Mouse (Mus musculus): Measurements from ENCODE around the gene Mmp17. TPM values are rescaled to one million over a fixed set of nuclear protein-coding genes. Genes with fewer than 3 reads are reported as not detected.
A peak's percentile ranks its signal among the peaks of the same experiment; 100 is the strongest.

Gene Mmp17
- polyA plus RNA-seq, 1 experiment from 2014 or later = 2.0 TPM

- H3K9me3 ChIP-seq = no peaks in the 10 kb centered on the region
- H3K4me1 ChIP-seq = no peaks in the 10 kb centered on the region
- H3K4me2 ChIP-seq = no peak overlapping the region
- 79% methylated on average over 11 of the region's 11 CpGs for WGBS
- no peak overlapping the region for H3K4me3 ChIP-seq
- H3K9ac ChIP-seq = no peak overlapping the region
- no peak overlapping the region for H3K27ac ChIP-seq
- no peak for ATAC-seq (ENCODE audit: borderline replicate concordance, extremely low read depth, low FRiP score, low TSS enrichment)
- no peaks in the 10 kb centered on the region for H3K27me3 ChIP-seq
- H3K36me3 ChIP-seq = peaks cover 91% of the 10 kb centered on the region
Observed at GRCm38 (mm10) chr5:129559283-129559682, 24.7 kb upstream of the Mmp17 start.

- Histone ChIP-seq H3K4me3 (no peak overlapping the region), H3K4me2 (no peak overlapping the region), H3K36me3 (peaks cover 88% of the 10 kb centered on the region), H3K27ac (no peak overlapping the region), H3K9me3 (no peaks in the 10 kb centered on the region), H3K9ac (no peak overlapping the region), H3K4me1 (no peaks in the 10 kb centered on the region), H3K27me3 (no peaks in the 10 kb centered on the region)
- no peak for ATAC-seq (ENCODE audit: borderline replicate concordance, extremely low read depth, low FRiP score, low TSS enrichment)
- 93% methylated on average over 8 of the region's 8 CpGs for WGBS
Observed at GRCm38 (mm10) chr5:129562342-129562741, 21.6 kb upstream of the Mmp17 start.

- ATAC-seq (ENCODE audit: borderline replicate concordance, extremely low read depth, low FRiP score, low TSS enrichment) = no peak
- WGBS = 89% methylated on average over 4 of the region's 4 CpGs
- no peak overlapping the region for H3K4me2 ChIP-seq
- H3K27me3 ChIP-seq = no peaks in the 10 kb centered on the region
- no peak overlapping the region for H3K4me3 ChIP-seq
- peaks cover 80% of the 10 kb centered on the region for H3K36me3 ChIP-seq
- no peak overlapping the region for H3K27ac ChIP-seq
- H3K9ac ChIP-seq = no peak overlapping the region
- no peaks in the 10 kb centered on the region for H3K4me1 ChIP-seq
- no peaks in the 10 kb centered on the region for H3K9me3 ChIP-seq
Observed at GRCm38 (mm10) chr5:129568596-129568995, 15.4 kb upstream of the Mmp17 start.

GRCm38 (mm10) chr5:129578201-129578600 is 5.8 kb upstream of the Mmp17 start:
- no peaks in the 10 kb centered on the region for H3K36me3 ChIP-seq
- no peak overlapping the region for H3K4me2 ChIP-seq
- H3K9ac ChIP-seq = no peak overlapping the region
- no peak overlapping the region for H3K4me3 ChIP-seq
- ATAC-seq (ENCODE audit: borderline replicate concordance, extremely low read depth, low FRiP score, low TSS enrichment) = no peak
- no peaks in the 10 kb centered on the region; the same call in 1 of the 2 replicates for H3K4me1 ChIP-seq
- WGBS = 32% methylated on average over 12 of the region's 12 CpGs
- peaks cover 32% of the 10 kb centered on the region for H3K27me3 ChIP-seq
- no peak overlapping the region for H3K27ac ChIP-seq
- H3K9me3 ChIP-seq = no peaks in the 10 kb centered on the region

- no peak for ATAC-seq (ENCODE audit: borderline replicate concordance, extremely low read depth, low FRiP score, low TSS enrichment)
- Histone ChIP-seq H3K4me1 (peaks cover 12% of the 10 kb centered on the region), H3K27ac (no peak overlapping the region), H3K9ac (no peak overlapping the region), H3K27me3 (peaks cover 40% of the 10 kb centered on the region), H3K9me3 (no peaks in the 10 kb centered on the region), H3K4me2 (no peak overlapping the region), H3K4me3 (no peak overlapping the region), H3K36me3 (no peaks in the 10 kb centered on the region)
- WGBS = 11% methylated on average over 6 of the region's 6 CpGs
Observed at GRCm38 (mm10) chr5:129580046-129580445, 3.9 kb upstream of the Mmp17 start.

- ATAC-seq (ENCODE audit: borderline replicate concordance, extremely low read depth, low FRiP score, low TSS enrichment) = no peak
- H3K4me3 ChIP-seq = no peak overlapping the region
- no peak overlapping the region for H3K9ac ChIP-seq
- no peak overlapping the region for H3K27ac ChIP-seq
- peaks cover 17% of the 10 kb centered on the region for H3K4me1 ChIP-seq
- H3K27me3 ChIP-seq = peaks cover 45% of the 10 kb centered on the region
- H3K4me2 ChIP-seq = no peak overlapping the region
- no peaks in the 10 kb centered on the region for H3K9me3 ChIP-seq
- no peaks in the 10 kb centered on the region for H3K36me3 ChIP-seq
- WGBS = 51% methylated on average over 9 of the region's 9 CpGs
Observed at GRCm38 (mm10) chr5:129580572-129580971, 3.4 kb upstream of the Mmp17 start.

- Histone ChIP-seq H3K27me3 (peaks cover 50% of the 10 kb centered on the region), H3K4me2 (no peak overlapping the region), H3K27ac (no peak overlapping the region), H3K4me3 (no peak overlapping the region), H3K36me3 (no peaks in the 10 kb centered on the region), H3K4me1 (peaks cover 22% of the 10 kb centered on the region), H3K9me3 (no peaks in the 10 kb centered on the region), H3K9ac (no peak overlapping the region)
- ATAC-seq (ENCODE audit: borderline replicate concordance, extremely low read depth, low FRiP score, low TSS enrichment) = no peak
- 60% methylated on average over 7 of the region's 7 CpGs for WGBS
Observed at GRCm38 (mm10) chr5:129581015-129581414, 3.0 kb upstream of the Mmp17 start.

- Histone ChIP-seq H3K27me3 (peaks cover 69% of the 10 kb centered on the region), H3K4me1 (peaks cover 26% of the 10 kb centered on the region), H3K9ac (peak overlapping the region; percentile 58), H3K36me3 (no peaks in the 10 kb centered on the region), H3K27ac (no peak overlapping the region), H3K9me3 (no peaks in the 10 kb centered on the region), H3K4me3 (peak overlapping the region; percentile 62), H3K4me2 (peak overlapping the region; percentile 99)
- under 1% methylated on average over 12 of the region's 12 CpGs for WGBS
- peak; percentile 4; the same call in 1 of the 2 replicates for ATAC-seq (ENCODE audit: borderline replicate concordance, extremely low read depth, low FRiP score, low TSS enrichment)
Observed at GRCm38 (mm10) chr5:129583331-129583730, 638 bp upstream of the Mmp17 start.

GRCm38 (mm10) chr5:129584583-129585541 is 893 bp downstream of the Mmp17 start:
- H3K4me3 ChIP-seq = peak overlapping the region; percentile 62
- H3K27me3 ChIP-seq = peaks cover 76% of the 10 kb centered on the region
- H3K36me3 ChIP-seq = no peaks in the 10 kb centered on the region
- H3K4me1 ChIP-seq = peaks cover 26% of the 10 kb centered on the region
- no peaks in the 10 kb centered on the region for H3K9me3 ChIP-seq
- H3K27ac ChIP-seq = no peak overlapping the region
- peak overlapping the region; percentile 47 for H3K9ac ChIP-seq
- peak; percentile 15; the same call in 1 of the 2 replicates for ATAC-seq (ENCODE audit: borderline replicate concordance, extremely low read depth, low FRiP score, low TSS enrichment)
- WGBS = under 1% methylated on average over 76 of the region's 76 CpGs
- peak overlapping the region; percentile 99 for H3K4me2 ChIP-seq

- Histone ChIP-seq H3K9me3 (no peaks in the 10 kb centered on the region), H3K27ac (no peak overlapping the region), H3K27me3 (peaks cover 64% of the 10 kb centered on the region), H3K4me3 (peak overlapping the region; percentile 62), H3K4me2 (peak overlapping the region; percentile 99), H3K36me3 (no peaks in the 10 kb centered on the region), H3K4me1 (peaks cover 26% of the 10 kb centered on the region), H3K9ac (0 out of 2 replicates have a peak overlapping the region, but pooled peaks have one; percentile 19)
- ATAC-seq (ENCODE audit: borderline replicate concordance, extremely low read depth, low FRiP score, low TSS enrichment) = peak; percentile 36; the same call in 1 of the 2 replicates
- WGBS = 0% methylated on average over 17 of the region's 17 CpGs
Observed at GRCm38 (mm10) chr5:129586016-129586415, 2.0 kb downstream of the Mmp17 start.

GRCm38 (mm10) chr5:129586471-129586870 is 2.5 kb downstream of the Mmp17 start:
- H3K27ac ChIP-seq = no peak overlapping the region
- H3K4me2 ChIP-seq = peak overlapping the region; percentile 99
- 42% methylated on average over 13 of the region's 13 CpGs for WGBS
- H3K4me3 ChIP-seq = peak overlapping the region; percentile 62
- peaks cover 60% of the 10 kb centered on the region for H3K27me3 ChIP-seq
- 0 out of 2 replicates have a peak overlapping the region, but pooled peaks have one; percentile 19 for H3K9ac ChIP-seq
- peaks cover 26% of the 10 kb centered on the region for H3K4me1 ChIP-seq
- no peak for ATAC-seq (ENCODE audit: borderline replicate concordance, extremely low read depth, low FRiP score, low TSS enrichment)
- no peaks in the 10 kb centered on the region for H3K36me3 ChIP-seq
- no peaks in the 10 kb centered on the region for H3K9me3 ChIP-seq

- Histone ChIP-seq H3K36me3 (no peaks in the 10 kb centered on the region), H3K4me3 (no peak overlapping the region), H3K4me1 (peaks cover 5% of the 10 kb centered on the region), H3K4me2 (no peak overlapping the region), H3K27ac (no peak overlapping the region), H3K9ac (no peak overlapping the region), H3K27me3 (peaks cover 27% of the 10 kb centered on the region), H3K9me3 (no peaks in the 10 kb centered on the region)
- WGBS = 13% methylated on average over 11 of the region's 11 CpGs
- no peak for ATAC-seq (ENCODE audit: borderline replicate concordance, extremely low read depth, low FRiP score, low TSS enrichment)
Observed at GRCm38 (mm10) chr5:129590915-129591314, 6.9 kb downstream of the Mmp17 start.

Measured in lung, embryonic 15.5 days (tissue).